Mouse (Mus musculus) hindbrain, embryonic 12.5 days (tissue): ENCODE measurements around the gene Nlrc5. TPM values are rescaled to one million over a fixed set of nuclear protein-coding genes. Genes with fewer than 3 reads are reported as not detected.
"Not testable (repeated sequence)": the region's sequence is repeated elsewhere in the genome, so short reads cannot be mapped to it uniquely, and the experiment has no call there.

Experiments used
- ATAC-seq: fragments of 200-750 bp; cut with Nextera tagmentation; 2 replicates; pipeline ENCODE4 v1.8.0; 2017; ENCODE audit warnings: moderate TSS enrichment; ENCODE audit not compliant: low FRiP score
- H3K27ac ChIP-seq: fragments of 300-500 bp; sonication (generic); 2 replicates; pipeline ENCODE4 v1.5.1; 2016; ENCODE audit warnings: mild to moderate bottlenecking
- H3K27me3 ChIP-seq: fragments of 300-500 bp; sonication (generic); 2 replicates; pipeline ENCODE4 v1.6.1; 2016; ENCODE audit warnings: mild to moderate bottlenecking
- H3K36me3 ChIP-seq: fragments of 300-500 bp; sonication (generic); 2 replicates; pipeline ENCODE4 v1.6.1; 2016; ENCODE audit warnings: mild to moderate bottlenecking
- H3K4me1 ChIP-seq: fragments of 300-500 bp; sonication (generic); 2 replicates; pipeline ENCODE4 v1.6.1; 2016
- H3K4me2 ChIP-seq: fragments of 300-500 bp; sonication (generic); replicated peaks from 2 replicates; pipeline ENCODE4 v1.6.1; 2016; ENCODE audit warnings: mild to moderate bottlenecking
- H3K4me3 ChIP-seq: fragments of 300-500 bp; sonication (generic); 2 replicates; pipeline ENCODE4 v1.5.1; 2016; ENCODE audit warnings: mild to moderate bottlenecking
- H3K9ac ChIP-seq: fragments of 300-500 bp; sonication (generic); 2 replicates; pipeline ENCODE4 v1.6.1; 2016; ENCODE audit warnings: mild to moderate bottlenecking, moderate library complexity
- H3K9me3 ChIP-seq: fragments of 300-500 bp; sonication (generic); replicated peaks from 2 replicates; pipeline ENCODE4 v1.6.1; 2016; ENCODE audit warnings: mild to moderate bottlenecking
- WGBS: fragments of 180-500 bp; shearing (Covaris S2); methylation state at CpG from one replicate; pipeline ENCODE4 v1.1.7; 2016; 5-methylcytosine and 5-hydroxymethylcytosine counted together
- polyA plus RNA-seq: library from polyadenylated mRNA; unstranded; fragments of >200 nt; fragmentation: Nextera tagmentation; extraction: Ambion mirVana; gene quantifications from 2 replicates; pipeline ENCODE4 v1.2.1, GENCODE M21; 2016

The Nlrc5 gene
- polyA plus RNA-seq, 1 experiment from 2014 or later: 0.06 TPM

- ATAC-seq: no peak
- Histone ChIP-seq H3K4me3 (no peak overlapping the region), H3K9me3 (no peaks in the 10 kb centered on the region), H3K4me2 (no peak overlapping the region), H3K4me1 (no peaks in the 10 kb centered on the region), H3K9ac (no peak overlapping the region), H3K27ac (no peak overlapping the region), H3K36me3 (peaks cover 37% of the 10 kb centered on the region), H3K27me3 (no peaks in the 10 kb centered on the region)
- WGBS: 66% methylated on average over 11 of the region's 11 CpGs
Observed at GRCm38 (mm10) chr8:94396964-94397657, 37.0 kb upstream of the Nlrc5 start.

DNA sequence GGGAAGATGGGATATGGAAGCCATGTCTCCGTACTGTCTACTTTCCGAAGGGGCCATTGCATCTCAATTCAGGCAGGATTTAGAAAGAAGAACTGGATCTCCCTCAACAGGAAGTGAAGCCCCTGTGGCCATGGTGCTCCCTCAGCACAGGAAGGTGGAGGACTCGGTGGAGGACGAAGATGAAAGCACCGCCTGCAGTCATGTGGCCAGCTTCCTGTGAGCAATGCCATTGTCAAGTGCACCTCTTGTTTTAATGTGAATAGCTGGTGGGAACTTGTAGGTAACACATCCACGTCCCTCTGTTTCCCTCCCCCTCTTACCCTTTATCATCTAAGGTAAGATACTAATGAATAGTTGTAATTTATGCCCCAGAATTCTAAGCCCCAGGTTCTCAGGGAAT is 35.6 kb upstream of the Nlrc5 start:
- peaks cover 25% of the 10 kb centered on the region for H3K36me3 ChIP-seq
- no peak for ATAC-seq

DNA sequence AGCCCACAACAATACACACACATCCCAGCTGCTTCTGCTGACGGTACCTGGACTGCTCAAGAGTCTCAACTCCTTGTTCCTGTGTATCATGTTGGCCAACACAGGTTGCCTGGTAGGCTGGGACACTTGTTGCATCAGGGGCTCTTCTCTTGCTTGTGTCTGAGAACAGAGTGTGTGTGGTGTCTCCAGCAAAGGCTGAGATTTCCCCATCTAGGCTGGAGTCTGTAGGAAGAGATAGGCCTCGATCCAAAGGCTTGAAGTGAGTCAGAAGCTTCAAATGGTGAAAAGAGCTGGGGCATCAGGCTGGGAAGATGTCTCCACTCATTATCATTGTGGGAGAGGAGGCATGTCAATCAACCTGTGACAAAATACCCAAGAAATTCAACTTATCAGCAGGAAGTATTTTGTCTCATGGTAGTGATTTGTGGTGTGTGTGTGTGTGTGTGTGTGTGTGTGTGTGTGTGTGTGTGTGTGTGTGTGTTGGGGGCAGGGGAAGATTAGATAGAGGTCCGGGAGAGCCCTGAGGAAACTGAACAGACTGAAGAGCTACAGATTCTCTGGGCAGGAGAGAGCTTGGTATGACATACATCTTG is 34.7 kb upstream of the Nlrc5 start:
- no peak for ATAC-seq

More for the DNA sequence above, 35.6 kb upstream of the Nlrc5 start:
- Histone ChIP-seq H3K9ac (no peak overlapping the region), H3K4me1 (no peaks in the 10 kb centered on the region), H3K27ac (no peak overlapping the region), H3K27me3 (no peaks in the 10 kb centered on the region), H3K4me2 (no peak overlapping the region), H3K9me3 (no peaks in the 10 kb centered on the region), H3K4me3 (no peak overlapping the region)
- WGBS: 83% methylated on average over 6 of the region's 6 CpGs

GRCm38 (mm10) chr8:94399957-94400356 is 34.2 kb upstream of the Nlrc5 start:
- H3K4me2 ChIP-seq, H3K9me3 ChIP-seq, H3K27ac ChIP-seq, H3K27me3 ChIP-seq, ATAC-seq, H3K9ac ChIP-seq, H3K4me3 ChIP-seq, H3K4me1 ChIP-seq: not testable (repeated sequence)
- peaks cover 13% of the 10 kb centered on the region for H3K36me3 ChIP-seq
- WGBS: 79% methylated on average over 2 of the region's 2 CpGs

More for the DNA sequence above, 34.7 kb upstream of the Nlrc5 start:
- H3K9me3 ChIP-seq: no peaks in the 10 kb centered on the region
- no peaks in the 10 kb centered on the region for H3K27me3 ChIP-seq
- H3K36me3 ChIP-seq: peaks cover 18% of the 10 kb centered on the region
- H3K4me3 ChIP-seq: no peak overlapping the region
- H3K4me2 ChIP-seq: no peak overlapping the region
- 88% methylated on average over 3 of the region's 3 CpGs for WGBS
- H3K9ac ChIP-seq: no peak overlapping the region
- no peaks in the 10 kb centered on the region for H3K4me1 ChIP-seq
- H3K27ac ChIP-seq: no peak overlapping the region

DNA sequence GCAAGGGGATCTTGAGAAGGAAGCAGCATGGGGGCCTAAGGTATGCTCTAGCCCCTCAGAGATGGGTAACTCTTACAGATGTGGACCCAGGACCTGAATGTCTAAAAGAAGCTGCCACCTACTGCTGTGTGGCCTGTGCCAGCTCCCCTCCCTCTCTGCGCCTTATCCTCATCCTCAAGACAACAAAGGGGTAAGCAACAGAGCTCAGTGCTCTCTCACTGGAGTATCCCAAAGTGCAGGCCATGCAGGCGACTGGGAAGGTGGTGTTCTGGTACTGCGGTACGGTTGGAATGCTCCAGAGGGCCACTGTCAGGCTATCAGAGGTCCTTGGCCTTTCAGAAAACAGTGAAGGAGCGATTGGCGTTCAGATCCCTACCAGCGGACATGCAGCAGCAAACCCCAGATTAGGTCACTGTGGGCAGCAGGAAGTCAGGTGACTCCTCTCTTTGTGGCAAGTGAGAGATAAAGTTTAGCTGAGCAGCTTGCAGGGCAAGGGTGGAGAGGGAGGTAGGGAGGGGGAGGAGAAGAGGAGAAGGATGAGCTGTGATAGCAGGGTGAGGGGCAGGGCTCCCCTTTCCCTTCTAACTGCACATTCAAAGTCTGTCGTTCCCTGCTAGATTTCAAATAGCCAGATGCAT is 25.6 kb upstream of the Nlrc5 start:
- ATAC-seq: no peak
- WGBS: 68% methylated on average over 8 of the region's 8 CpGs
- H3K36me3 ChIP-seq: no peaks in the 10 kb centered on the region
- H3K4me2 ChIP-seq: no peak overlapping the region
- no peak overlapping the region for H3K9ac ChIP-seq
- no peak overlapping the region for H3K4me3 ChIP-seq
- H3K4me1 ChIP-seq: no peaks in the 10 kb centered on the region
- H3K27ac ChIP-seq: no peak overlapping the region
- no peaks in the 10 kb centered on the region; the same call in 1 of the 2 replicates for H3K27me3 ChIP-seq
- H3K9me3 ChIP-seq: no peaks in the 10 kb centered on the region

- no peaks in the 10 kb centered on the region for H3K9me3 ChIP-seq
- 82% methylated on average over 7 of the region's 7 CpGs for WGBS
Observed at GRCm38 (mm10) chr8:94409523-94409922, 24.6 kb upstream of the Nlrc5 start.

DNA sequence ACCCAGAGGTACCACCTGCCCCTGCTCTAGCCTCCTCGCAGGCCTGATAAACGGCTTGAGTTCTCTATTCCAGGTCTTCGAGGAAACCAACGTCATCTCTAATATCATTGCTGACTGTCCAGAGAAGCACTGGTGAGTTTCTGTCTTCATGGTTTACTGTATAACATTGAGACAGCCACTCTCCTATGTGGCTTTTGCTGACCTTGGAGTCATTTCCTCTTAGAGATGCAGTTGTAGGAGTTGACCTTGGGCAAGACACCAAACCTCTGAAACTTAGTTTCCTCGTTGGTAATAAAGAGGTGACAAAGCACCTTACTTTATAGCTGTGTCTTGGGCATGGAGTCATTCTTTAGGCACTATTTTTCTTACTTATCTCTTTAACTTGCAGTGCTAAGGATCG is 21.6 kb upstream of the Nlrc5 start:
- H3K27ac ChIP-seq: no peak overlapping the region
- no peak for ATAC-seq
- H3K27me3 ChIP-seq: no peaks in the 10 kb centered on the region; the same call in 1 of the 2 replicates
- H3K4me1 ChIP-seq: no peaks in the 10 kb centered on the region
- WGBS: 88% methylated on average over 6 of the region's 6 CpGs
- no peaks in the 10 kb centered on the region for H3K9me3 ChIP-seq
- no peak overlapping the region for H3K9ac ChIP-seq
- H3K36me3 ChIP-seq: no peaks in the 10 kb centered on the region
- no peak overlapping the region for H3K4me3 ChIP-seq
- no peak overlapping the region for H3K4me2 ChIP-seq

More at GRCm38 (mm10) chr8:94409523-94409922, 24.6 kb upstream of the Nlrc5 start:
- H3K4me2 ChIP-seq: no peak overlapping the region
- ATAC-seq: no peak
- H3K27ac ChIP-seq: no peak overlapping the region
- H3K27me3 ChIP-seq: no peaks in the 10 kb centered on the region; the same call in 1 of the 2 replicates
- H3K36me3 ChIP-seq: no peaks in the 10 kb centered on the region
- H3K4me1 ChIP-seq: no peaks in the 10 kb centered on the region
- no peak overlapping the region for H3K9ac ChIP-seq
- no peak overlapping the region for H3K4me3 ChIP-seq

DNA sequence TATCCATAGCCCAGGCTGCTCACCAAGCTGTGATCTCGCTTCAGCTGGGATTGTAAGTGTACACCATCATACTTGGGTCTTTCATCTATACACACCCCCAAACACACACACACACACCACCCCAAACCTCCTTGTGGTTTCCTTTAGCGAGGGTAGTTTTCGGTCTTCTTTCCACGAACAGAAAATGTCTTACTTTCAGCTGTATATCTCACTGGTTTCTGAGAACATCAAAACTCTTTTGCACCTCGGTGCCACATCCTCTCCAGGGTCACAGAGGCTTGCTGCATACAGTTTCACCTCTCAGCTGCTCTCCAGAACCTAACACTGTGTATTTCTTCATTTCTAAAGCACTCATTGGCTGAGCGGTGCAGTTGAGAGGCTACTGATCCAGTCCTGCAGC is 20.6 kb upstream of the Nlrc5 start:
- H3K9ac ChIP-seq: no peak overlapping the region
- H3K27ac ChIP-seq: no peak overlapping the region
- 90% methylated on average over 6 of the region's 6 CpGs for WGBS
- no peak overlapping the region for H3K4me2 ChIP-seq
- no peak for ATAC-seq
- H3K27me3 ChIP-seq: no peaks in the 10 kb centered on the region; the same call in 1 of the 2 replicates
- no peaks in the 10 kb centered on the region for H3K4me1 ChIP-seq
- no peak overlapping the region for H3K4me3 ChIP-seq
- H3K9me3 ChIP-seq: no peaks in the 10 kb centered on the region
- no peaks in the 10 kb centered on the region for H3K36me3 ChIP-seq

- Histone ChIP-seq H3K27me3 (no peaks in the 10 kb centered on the region), H3K27ac (no peak overlapping the region), H3K4me3 (no peak overlapping the region), H3K36me3 (no peaks in the 10 kb centered on the region), H3K4me2 (no peak overlapping the region), H3K4me1 (no peaks in the 10 kb centered on the region), H3K9me3 (no peaks in the 10 kb centered on the region), H3K9ac (no peak overlapping the region)
- no peak for ATAC-seq
- WGBS: 85% methylated on average over 2 of the region's 2 CpGs
Observed at GRCm38 (mm10) chr8:94415218-94415617, 18.9 kb upstream of the Nlrc5 start.

DNA sequence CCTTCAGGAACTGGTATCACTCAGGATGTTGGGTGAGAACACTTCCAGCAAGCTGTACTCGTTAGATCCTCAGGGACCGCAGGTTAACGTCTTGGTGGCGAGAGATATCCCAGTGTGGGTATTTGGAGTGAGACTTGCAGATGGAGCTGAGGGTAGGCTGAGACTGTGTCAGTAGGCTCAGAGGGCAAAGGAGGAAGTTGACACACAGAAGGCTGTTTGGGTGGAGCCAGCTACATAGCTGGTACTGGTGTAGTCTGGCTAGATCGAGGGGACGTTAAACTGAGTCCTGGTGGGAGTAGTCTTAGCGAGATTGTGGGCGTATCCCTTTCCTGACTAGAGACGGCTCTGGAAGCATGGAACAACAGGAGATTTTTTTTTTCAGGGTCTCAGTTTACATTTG is 16.1 kb upstream of the Nlrc5 start:
- Histone ChIP-seq H3K4me3 (no peak overlapping the region), H3K9me3 (no peaks in the 10 kb centered on the region), H3K36me3 (no peaks in the 10 kb centered on the region), H3K27ac (no peak overlapping the region), H3K4me1 (no peaks in the 10 kb centered on the region), H3K9ac (no peak overlapping the region), H3K4me2 (no peak overlapping the region), H3K27me3 (no peaks in the 10 kb centered on the region)
- no peak for ATAC-seq
- 72% methylated on average over 9 of the region's 9 CpGs for WGBS

DNA sequence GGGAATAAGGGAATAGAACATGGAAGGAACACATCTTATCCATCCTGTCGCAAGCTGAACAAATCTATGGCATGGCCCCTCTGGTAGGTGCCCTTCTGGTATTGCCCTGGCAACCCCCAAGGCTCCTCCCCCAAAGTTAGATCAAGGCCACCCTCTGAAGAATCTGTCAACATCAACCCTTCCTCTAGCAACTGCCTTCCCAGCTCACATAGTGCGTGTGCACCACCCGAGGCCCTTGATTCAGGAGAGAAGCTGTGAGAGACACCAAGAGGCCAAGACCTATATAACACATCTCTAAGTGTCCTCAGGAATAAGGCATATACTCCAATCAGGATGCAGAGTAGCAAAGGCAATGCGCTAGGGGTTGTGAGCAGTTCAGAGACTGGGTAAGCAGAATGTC is 11.9 kb upstream of the Nlrc5 start:
- no peak for ATAC-seq
- H3K27ac ChIP-seq: no peak overlapping the region
- no peak overlapping the region for H3K4me3 ChIP-seq
- WGBS: 90% methylated on average over 4 of the region's 4 CpGs
- no peak overlapping the region for H3K9ac ChIP-seq
- H3K27me3 ChIP-seq: no peaks in the 10 kb centered on the region
- H3K9me3 ChIP-seq: no peaks in the 10 kb centered on the region
- no peak overlapping the region for H3K4me2 ChIP-seq
- H3K4me1 ChIP-seq: no peaks in the 10 kb centered on the region
- no peaks in the 10 kb centered on the region for H3K36me3 ChIP-seq

DNA sequence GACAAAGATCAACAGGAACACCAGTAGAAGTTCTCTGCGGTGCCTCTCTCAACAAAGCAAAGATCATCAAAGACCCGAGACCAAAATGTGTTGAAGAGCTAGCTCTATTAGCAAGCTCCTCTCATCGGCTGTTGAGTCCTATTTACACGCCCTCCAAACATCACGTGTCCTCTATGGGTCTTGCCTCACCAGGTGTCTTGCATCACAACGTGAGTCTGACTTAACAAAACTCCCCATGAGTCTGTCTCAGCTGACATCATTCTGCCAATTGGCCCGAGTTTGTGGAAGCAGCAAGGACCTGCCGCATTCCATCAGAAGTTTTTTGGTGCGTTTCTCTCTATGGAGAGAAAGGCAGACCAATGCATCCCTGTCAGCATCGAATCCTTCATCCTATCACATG is 6.2 kb upstream of the Nlrc5 start:
- Histone ChIP-seq H3K9ac (no peak overlapping the region), H3K4me3 (no peak overlapping the region), H3K4me1 (no peaks in the 10 kb centered on the region), H3K36me3 (no peaks in the 10 kb centered on the region), H3K27me3 (no peaks in the 10 kb centered on the region; the same call in 1 of the 2 replicates), H3K4me2 (no peak overlapping the region), H3K27ac (no peak overlapping the region), H3K9me3 (no peaks in the 10 kb centered on the region)
- no peak for ATAC-seq
- WGBS: 71% methylated on average over 10 of the region's 10 CpGs
